Mouse (Mus musculus) erythroblast, embryonic 14.5 days (primary cell): Measurements from ENCODE around the gene Atp6v0a4. TPM values are rescaled to one million over a fixed set of nuclear protein-coding genes. Genes with fewer than 3 reads are reported as not detected.

Source experiments
- H3K27me3 ChIP-seq: 2 replicates; pipeline ENCODE4 v1.6.1; 2012; ENCODE audit warnings: inconsistent platforms; ENCODE audit not compliant: control insufficient read depth
- H3K36me3 ChIP-seq: 2 replicates; pipeline ENCODE4 v1.6.1; 2012; ENCODE audit warnings: mild to moderate bottlenecking, inconsistent platforms; ENCODE audit not compliant: control insufficient read depth
- H3K4me1 ChIP-seq: 2 replicates; pipeline ENCODE4 v1.6.1; 2012; ENCODE audit warnings: inconsistent platforms; ENCODE audit not compliant: control insufficient read depth
- H3K4me3 ChIP-seq: replicated peaks from 2 replicates; pipeline ENCODE3; 2012; ENCODE audit warnings: moderate library complexity, mild to moderate bottlenecking, inconsistent platforms
- H3K9me3 ChIP-seq: 2 replicates; pipeline ENCODE4 v1.6.1; 2012; ENCODE audit warnings: low read length, inconsistent platforms, mixed read lengths; ENCODE audit not compliant: control insufficient read depth
- GATA1 ChIP-seq: IDR thresholded peaks from 2 replicates; pipeline ENCODE4 v1.6.1; 2012; ENCODE audit warnings: low read length, inconsistent platforms, mixed read lengths
- TAL1 ChIP-seq: IDR thresholded peaks from 3 replicates; pipeline ENCODE4 v1.6.1; 2012; ENCODE audit warnings: low read length, inconsistent platforms, mixed read lengths
- polyA plus RNA-seq: library from polyadenylated mRNA; stranded (reverse); fragments of >175 nt; gene quantifications from 2 replicates; pipeline ENCODE4 v1.2.3, GENCODE M21; 2012

Gene Atp6v0a4
- polyA plus RNA-seq, 1 experiment: not detected

DNA sequence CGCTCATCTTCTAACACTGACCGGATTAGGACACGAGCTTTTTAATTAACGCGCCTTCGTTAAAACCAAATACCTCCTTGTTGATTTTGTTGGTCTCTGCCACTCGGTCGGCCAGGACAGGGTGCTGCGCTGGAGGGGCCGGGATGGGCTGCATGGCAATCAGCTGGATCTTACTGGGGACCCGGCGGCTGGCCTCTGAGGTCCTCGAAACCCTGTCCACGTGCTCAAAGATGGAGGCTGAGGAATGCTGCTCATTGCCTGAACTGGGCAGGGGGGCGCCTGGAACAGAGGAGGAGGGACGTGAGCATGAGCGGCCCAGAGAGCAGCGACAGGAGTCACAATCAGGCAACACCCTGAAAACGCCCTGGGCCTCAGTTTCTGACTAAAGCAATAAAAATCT lies 25.1 kb upstream of the Atp6v0a4 start:
- peaks cover 6% of the 10 kb centered on the region for H3K4me1 ChIP-seq
- no peaks in the 10 kb centered on the region for H3K27me3 ChIP-seq
- no peaks in the 10 kb centered on the region for H3K36me3 ChIP-seq
- no peaks in the 10 kb centered on the region for H3K9me3 ChIP-seq
- TF ChIP-seq GATA1: no peak
- TF ChIP-seq TAL1: no peak
- H3K4me3 ChIP-seq: no peak overlapping the region

DNA sequence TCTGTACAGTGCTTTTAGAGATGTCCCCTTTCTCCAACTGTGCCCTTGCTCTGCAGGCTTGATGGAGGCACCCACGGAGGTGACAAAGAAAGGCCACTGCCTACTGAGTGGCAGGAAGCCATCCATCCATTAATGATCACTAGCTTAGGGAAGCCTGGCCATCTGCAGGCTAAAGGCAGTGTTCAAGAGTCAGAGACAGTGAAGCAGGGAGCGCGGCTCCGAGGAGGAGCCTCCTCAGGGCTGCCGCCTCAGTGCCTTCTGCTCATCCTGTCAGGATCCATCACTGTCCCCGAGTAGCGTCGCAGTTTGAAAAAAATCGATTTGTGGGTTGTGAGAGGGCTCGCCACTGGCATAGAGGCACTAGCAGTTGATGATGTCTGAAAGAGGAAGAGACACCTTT lies 24.2 kb upstream of the Atp6v0a4 start:
- no peaks in the 10 kb centered on the region for H3K9me3 ChIP-seq
- TF ChIP-seq TAL1 (no peak), GATA1 (no peak)
- H3K27me3 ChIP-seq: no peaks in the 10 kb centered on the region
- H3K4me3 ChIP-seq: no peak overlapping the region
- peaks cover 6% of the 10 kb centered on the region for H3K4me1 ChIP-seq
- no peaks in the 10 kb centered on the region for H3K36me3 ChIP-seq

DNA sequence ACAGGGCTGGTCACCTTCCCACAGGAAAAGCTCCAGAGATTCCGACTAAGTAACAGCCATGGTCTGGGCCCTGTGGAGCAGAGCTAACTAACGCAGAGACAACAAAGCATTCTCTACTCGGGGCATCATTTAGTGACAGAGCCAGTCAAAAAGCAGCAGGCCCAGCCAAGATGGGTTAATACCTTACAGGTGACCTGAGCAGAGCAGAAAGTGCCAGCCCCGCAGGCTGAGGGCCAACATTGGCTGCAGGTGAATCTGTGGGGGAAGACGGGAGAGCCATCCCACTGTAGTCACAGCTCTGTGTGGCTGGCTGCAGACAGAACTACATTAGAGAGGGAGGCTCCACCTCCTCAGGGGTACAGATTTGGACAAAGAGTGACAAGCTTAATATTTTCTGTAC lies 22.9 kb upstream of the Atp6v0a4 start:
- Histone ChIP-seq H3K36me3 (no peaks in the 10 kb centered on the region), H3K4me3 (no peak overlapping the region), H3K27me3 (no peaks in the 10 kb centered on the region), H3K4me1 (peaks cover 2% of the 10 kb centered on the region), H3K9me3 (no peaks in the 10 kb centered on the region)
- TF ChIP-seq TAL1 (no peak), GATA1 (no peak)

DNA sequence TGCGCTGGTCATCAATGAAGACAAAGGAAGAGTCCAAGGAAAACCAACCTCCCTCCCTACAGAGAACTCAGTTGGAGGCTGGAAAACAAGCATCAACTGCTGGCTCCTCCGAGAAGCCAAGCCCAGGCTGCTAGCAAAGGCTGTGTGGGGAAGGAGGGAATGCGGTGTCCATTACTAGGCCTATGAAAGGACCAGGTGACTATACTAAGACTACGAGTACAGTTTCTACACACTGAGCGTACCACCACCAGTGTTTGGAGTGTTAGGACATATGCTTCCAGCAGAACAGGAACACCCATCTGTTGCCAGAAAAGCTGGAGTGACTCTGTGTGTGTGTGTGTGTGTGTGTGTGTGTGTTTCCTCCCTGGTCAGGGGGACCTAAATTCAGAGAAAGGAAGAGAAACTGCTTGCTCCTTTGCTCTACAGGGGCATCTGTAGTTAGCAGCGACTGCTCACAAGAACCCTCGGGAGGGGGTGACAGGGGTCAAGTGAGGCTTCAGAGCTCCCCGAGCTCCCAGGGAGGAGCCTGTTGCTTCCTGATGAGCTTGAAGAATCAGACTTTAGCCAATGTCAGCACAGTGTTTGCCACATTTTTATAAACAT lies 21.2 kb upstream of the Atp6v0a4 start:
- TF ChIP-seq GATA1: no peak
- TF ChIP-seq TAL1: no peak
- Histone ChIP-seq H3K4me1 (no peaks in the 10 kb centered on the region), H3K9me3 (no peaks in the 10 kb centered on the region), H3K4me3 (no peak overlapping the region), H3K27me3 (no peaks in the 10 kb centered on the region), H3K36me3 (no peaks in the 10 kb centered on the region)

DNA sequence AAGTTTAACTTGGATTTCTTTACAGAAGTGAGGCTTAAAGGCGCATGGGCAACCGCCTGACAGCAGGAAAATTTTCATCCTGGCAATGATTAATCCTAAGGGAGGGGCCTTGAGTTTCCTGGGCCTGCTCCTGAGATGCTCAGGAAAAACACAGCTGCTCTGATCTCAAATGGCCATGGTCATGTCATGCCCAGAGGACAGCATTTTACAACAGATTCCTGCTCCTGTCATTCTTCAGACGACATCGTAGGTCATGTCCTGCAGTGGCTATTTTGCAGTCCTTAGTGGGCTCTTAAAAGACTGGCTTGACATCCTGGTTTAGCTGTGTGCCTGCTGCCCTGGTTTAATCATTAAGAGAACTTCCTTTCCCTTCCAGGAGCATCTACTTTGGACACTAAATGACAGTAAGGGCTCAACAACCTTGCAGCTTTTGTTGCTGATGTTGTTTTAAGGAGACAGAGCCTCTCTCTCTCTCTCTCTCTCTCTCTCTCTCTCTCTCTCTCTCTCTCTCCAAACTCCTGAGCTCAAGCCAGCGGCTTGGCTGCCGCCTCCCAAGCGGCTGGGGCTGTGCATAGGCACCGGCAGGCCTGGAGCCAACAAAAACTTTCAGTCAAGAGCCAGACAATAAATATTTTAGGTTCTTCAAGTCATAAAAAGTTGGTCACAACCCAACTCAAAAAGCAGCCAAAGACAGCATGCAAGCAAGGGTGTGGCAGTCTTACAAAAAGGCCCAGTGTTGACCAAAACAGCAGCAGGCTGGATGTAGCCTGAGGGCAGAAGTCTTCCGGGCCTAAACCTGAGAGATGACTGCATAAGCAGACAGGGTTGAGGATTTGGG lies 20.0 kb upstream of the Atp6v0a4 start:
- H3K27me3 ChIP-seq: no peaks in the 10 kb centered on the region
- TF ChIP-seq TAL1 (no peak), GATA1 (no peak)
- H3K4me1 ChIP-seq: no peaks in the 10 kb centered on the region
- no peak overlapping the region for H3K4me3 ChIP-seq
- H3K36me3 ChIP-seq: no peaks in the 10 kb centered on the region
- no peaks in the 10 kb centered on the region for H3K9me3 ChIP-seq

DNA sequence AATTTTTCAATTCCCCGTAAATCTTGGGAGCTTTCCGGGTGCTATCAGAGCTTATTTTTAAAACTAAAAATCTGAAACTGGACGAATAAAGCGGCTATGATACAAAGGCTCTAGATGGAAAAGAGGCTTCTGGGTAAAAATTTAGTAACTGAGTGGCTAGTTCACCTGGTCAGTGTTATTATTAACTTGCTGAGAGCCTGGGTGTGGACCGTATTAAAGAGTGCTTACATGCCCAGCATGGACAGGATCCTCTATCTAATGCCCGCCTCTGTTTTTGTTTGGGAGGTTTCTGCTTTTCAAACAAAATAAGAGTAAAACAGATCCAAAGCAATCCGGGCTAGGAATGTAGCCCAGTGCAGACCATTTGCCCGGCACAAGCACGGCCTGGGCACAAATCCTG lies 16.0 kb upstream of the Atp6v0a4 start:
- no peaks in the 10 kb centered on the region for H3K27me3 ChIP-seq
- no peak overlapping the region for H3K4me3 ChIP-seq
- no peak for TF ChIP-seq TAL1
- TF ChIP-seq GATA1: no peak
- no peaks in the 10 kb centered on the region for H3K4me1 ChIP-seq
- no peaks in the 10 kb centered on the region for H3K9me3 ChIP-seq
- no peaks in the 10 kb centered on the region for H3K36me3 ChIP-seq

DNA sequence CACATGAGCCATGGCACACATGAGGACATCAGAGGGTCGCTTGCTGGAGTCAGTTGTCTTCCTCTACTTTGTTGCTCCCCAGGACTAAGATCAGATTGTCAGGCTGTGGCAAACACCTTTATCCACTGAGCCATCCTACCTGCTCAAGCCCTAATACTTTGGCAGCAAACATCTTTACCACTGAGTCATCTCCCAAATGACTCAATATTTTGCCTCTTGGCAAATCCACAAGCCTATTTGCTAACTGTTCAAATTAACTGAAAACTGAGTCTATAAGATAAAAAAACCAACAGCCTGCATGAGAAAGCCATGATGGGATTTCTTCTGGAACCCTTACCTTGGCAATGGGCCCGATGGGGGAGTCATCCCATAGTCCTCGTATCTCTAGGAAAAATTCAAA lies 14.7 kb upstream of the Atp6v0a4 start:
- no peaks in the 10 kb centered on the region for H3K27me3 ChIP-seq
- no peak for TF ChIP-seq GATA1
- no peak for TF ChIP-seq TAL1

DNA sequence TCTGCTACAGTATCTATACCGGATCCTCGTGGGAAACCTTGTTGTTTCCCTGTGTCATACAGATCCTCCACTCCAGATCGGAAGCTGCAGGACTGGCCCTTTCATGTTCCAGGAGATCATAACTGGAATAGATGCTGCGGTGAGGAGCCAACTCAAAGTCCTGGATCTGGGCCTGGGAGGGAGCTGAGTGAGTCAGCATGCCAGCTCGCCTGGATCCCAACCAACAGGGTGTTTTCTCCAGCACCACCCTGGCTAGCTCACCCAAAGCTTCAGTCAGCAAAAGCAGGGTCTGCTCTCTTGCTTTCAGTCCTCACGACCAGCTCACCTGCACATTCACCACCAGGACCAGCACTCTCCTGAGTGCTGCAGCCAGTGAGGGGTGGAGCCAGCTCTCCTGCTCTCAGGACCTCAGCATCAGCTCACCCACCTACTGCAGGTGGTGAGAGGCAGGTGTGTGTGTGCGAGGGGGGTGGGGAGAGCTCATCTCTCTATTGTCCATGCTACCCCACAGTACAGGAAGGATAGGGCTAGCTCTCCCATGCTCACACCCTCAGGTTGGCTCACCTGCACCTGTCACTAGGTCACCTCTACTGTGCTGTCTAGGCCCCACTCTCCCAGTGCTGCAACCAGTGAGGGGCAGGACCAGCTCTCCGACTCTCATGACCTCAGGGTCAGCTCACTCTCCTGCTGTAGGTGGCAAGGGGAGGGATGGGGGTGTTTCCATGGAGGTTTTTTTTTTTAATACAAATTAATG lies 10.6 kb upstream of the Atp6v0a4 start:
- no peak for TF ChIP-seq GATA1
- no peak for TF ChIP-seq TAL1
- no peaks in the 10 kb centered on the region for H3K9me3 ChIP-seq
- no peaks in the 10 kb centered on the region for H3K27me3 ChIP-seq
- H3K36me3 ChIP-seq: no peaks in the 10 kb centered on the region; the same call in 1 of the 2 replicates
- no peaks in the 10 kb centered on the region for H3K4me1 ChIP-seq
- H3K4me3 ChIP-seq: no peak overlapping the region

More for the DNA sequence above, 14.7 kb upstream of the Atp6v0a4 start:
- H3K4me1 ChIP-seq: no peaks in the 10 kb centered on the region
- no peak overlapping the region for H3K4me3 ChIP-seq
- no peaks in the 10 kb centered on the region; the same call in 1 of the 2 replicates for H3K36me3 ChIP-seq
- no peaks in the 10 kb centered on the region for H3K9me3 ChIP-seq

DNA sequence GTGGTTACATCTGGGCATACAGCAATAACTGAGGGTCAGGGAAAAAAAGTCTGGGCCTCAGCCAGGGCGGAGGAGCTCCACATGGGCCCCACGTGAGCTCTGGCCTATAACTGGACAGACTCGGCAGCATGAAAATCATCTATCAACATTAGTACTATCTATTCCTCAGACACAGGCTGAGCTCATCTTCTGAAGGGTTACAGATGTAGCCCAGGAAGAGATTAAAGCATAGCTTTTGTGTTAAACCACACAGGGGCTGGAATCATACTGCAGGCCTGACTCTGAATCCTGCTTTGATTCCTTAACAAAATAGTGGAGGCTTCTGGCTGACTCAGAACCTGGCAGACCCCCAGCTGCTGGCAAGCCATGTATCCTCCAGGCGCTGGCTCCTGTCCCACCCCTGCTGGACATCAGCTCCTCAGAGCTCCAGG lies 7.4 kb upstream of the Atp6v0a4 start:
- Histone ChIP-seq H3K27me3 (no peaks in the 10 kb centered on the region), H3K4me1 (peaks cover under 1% of the 10 kb centered on the region; the same call in 1 of the 2 replicates), H3K9me3 (no peaks in the 10 kb centered on the region), H3K4me3 (no peak overlapping the region), H3K36me3 (no peaks in the 10 kb centered on the region; the same call in 1 of the 2 replicates)
- TF ChIP-seq TAL1: no peak
- TF ChIP-seq GATA1: no peak
